Mouse (Mus musculus) fibroblast of lung, adult 2 months (primary cell): ENCODE measurements around the gene Notch2.

Experiments used
- DNase-seq: peaks from one replicate; pipeline ENCODE4 v3.0.0-alpha.2; 2011; ENCODE audit warnings: low read depth

The Notch2 gene

GRCm38 (mm10) chr3:98074622-98075231 lies 61.4 kb downstream of the Notch2 start:
- DNase-seq: no peak

- DNase-seq: no peak
These were observed 64.5 kb downstream of the Notch2 start for GRCm38 (mm10) chr3:98077866-98078265.

GRCm38 (mm10) chr3:98078816-98079215 lies 65.5 kb downstream of the Notch2 start:
- no peak for DNase-seq

GRCm38 (mm10) chr3:98079601-98080215 lies 66.4 kb downstream of the Notch2 start:
- no peak for DNase-seq

- no peak for DNase-seq
These were observed 67.3 kb downstream of the Notch2 start for GRCm38 (mm10) chr3:98080630-98081029.

GRCm38 (mm10) chr3:98082188-98082587 lies 68.9 kb downstream of the Notch2 start:
- no peak for DNase-seq

- DNase-seq: no peak
These were observed 69.6 kb downstream of the Notch2 start for GRCm38 (mm10) chr3:98082972-98083371.

- no peak for DNase-seq
These were observed 70.8 kb downstream of the Notch2 start for GRCm38 (mm10) chr3:98084061-98084655.

- DNase-seq: no peak
These were observed 71.5 kb downstream of the Notch2 start for GRCm38 (mm10) chr3:98084870-98085269.

GRCm38 (mm10) chr3:98085812-98086268 lies 72.5 kb downstream of the Notch2 start:
- DNase-seq: no peak

GRCm38 (mm10) chr3:98086441-98086840 lies 73.1 kb downstream of the Notch2 start:
- no peak for DNase-seq

- no peak for DNase-seq
These were observed 73.5 kb downstream of the Notch2 start for GRCm38 (mm10) chr3:98086860-98087259.

- DNase-seq: no peak
These were observed 74.2 kb downstream of the Notch2 start for GRCm38 (mm10) chr3:98087551-98087950.

- no peak for DNase-seq
These were observed 76.4 kb downstream of the Notch2 start for GRCm38 (mm10) chr3:98089702-98090101.

GRCm38 (mm10) chr3:98090129-98090528 lies 76.8 kb downstream of the Notch2 start:
- no peak for DNase-seq

GRCm38 (mm10) chr3:98092680-98093370 lies 79.5 kb downstream of the Notch2 start:
- no peak for DNase-seq

GRCm38 (mm10) chr3:98093954-98094353 lies 80.6 kb downstream of the Notch2 start:
- no peak for DNase-seq

- no peak for DNase-seq
These were observed 81.6 kb downstream of the Notch2 start for GRCm38 (mm10) chr3:98094629-98095583.

- no peak for DNase-seq
These were observed 83.7 kb downstream of the Notch2 start for GRCm38 (mm10) chr3:98096981-98097380.

GRCm38 (mm10) chr3:98098676-98099075 lies 85.3 kb downstream of the Notch2 start:
- no peak for DNase-seq

- no peak for DNase-seq
These were observed 86.0 kb downstream of the Notch2 start for GRCm38 (mm10) chr3:98099287-98099686.

GRCm38 (mm10) chr3:98101541-98101940 lies 88.2 kb downstream of the Notch2 start:
- DNase-seq: peak; percentile 89
